Mouse (Mus musculus) liver, adult 2 months (tissue): ENCODE results near the gene Hoxd9.

Experiments used
- CTCF ChIP-seq: fragments of 200-500 bp; IDR thresholded peaks from 2 replicates; pipeline ENCODE4 v1.5.1; 2011; ENCODE audit warnings: low read depth, low read length, control low read depth
- POLR2A ChIP-seq: fragments of 200-500 bp; IDR thresholded peaks from 2 replicates; pipeline ENCODE4 v1.6.1; 2011; ENCODE audit warnings: low read length, control low read depth; ENCODE audit not compliant: insufficient read depth; ENCODE audit errors: extremely low read depth

GRCm38 (mm10) chr2:74699664-74700545 lies 2.4 kb downstream of the Hoxd9 start:
- no peak for TF ChIP-seq POLR2A
- TF ChIP-seq CTCF, result no peak
